Mouse (Mus musculus): ENCODE measurements around the gene Mad1l1. TPM values are rescaled to one million over a fixed set of nuclear protein-coding genes. Genes with fewer than 3 reads are reported as not detected.

Mad1l1 gene
- total RNA-seq, 4 experiments from 2014 or later = 9.0 to 11.3 (median 10.4) TPM

DNA sequence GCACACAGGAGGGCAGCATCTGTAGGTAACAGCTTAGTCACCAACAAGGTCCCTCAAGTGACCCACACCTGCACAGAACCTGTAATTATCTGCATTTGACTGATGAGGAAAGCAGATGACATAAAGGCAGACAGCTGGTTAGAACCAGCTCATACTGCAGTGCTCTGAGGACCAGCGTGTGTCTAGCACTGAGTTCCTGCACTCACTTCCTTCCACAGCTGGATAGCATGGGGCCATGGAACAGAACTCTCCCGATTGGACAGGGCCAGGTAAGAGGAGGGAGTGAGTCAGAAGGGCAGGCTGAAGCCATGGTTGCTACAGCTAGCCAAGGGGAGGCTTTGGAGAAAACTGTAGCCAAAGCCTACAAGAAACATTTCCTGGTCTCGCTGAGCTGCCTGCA is 259.0 kb downstream of the Mad1l1 start:
- DNase-seq (ENCODE audit: low spot score) = no peak

DNA sequence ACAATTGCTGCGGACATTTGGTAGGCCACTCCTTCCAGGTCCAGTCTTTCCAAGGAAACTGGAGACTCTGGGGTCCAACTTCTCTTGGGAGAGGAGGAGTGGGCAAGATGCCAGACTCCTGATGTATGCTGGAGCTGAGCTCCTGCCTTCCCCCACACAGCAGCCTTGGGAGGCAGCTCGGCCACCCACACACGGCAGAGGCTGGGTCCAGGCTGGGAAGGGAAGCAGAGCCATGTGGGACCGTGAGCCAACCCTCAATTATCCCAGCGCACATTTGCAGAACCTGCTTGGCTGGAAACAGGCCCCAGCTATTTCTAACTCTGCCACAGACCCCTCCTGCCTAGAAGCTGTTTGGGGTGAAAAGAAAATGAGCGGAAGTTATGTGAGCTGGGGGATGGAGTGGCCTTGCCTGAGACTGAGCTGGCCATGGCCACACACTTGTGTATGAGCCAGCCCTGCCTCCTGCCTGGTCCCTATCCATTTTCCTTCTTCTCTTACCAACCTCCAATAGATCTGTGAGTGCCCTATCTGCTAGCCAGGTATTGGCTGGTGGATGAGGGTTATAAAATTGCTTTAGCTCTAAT is 260.0 kb downstream of the Mad1l1 start:
- DNase-seq (ENCODE audit: low spot score) = peak; percentile 7

DNA sequence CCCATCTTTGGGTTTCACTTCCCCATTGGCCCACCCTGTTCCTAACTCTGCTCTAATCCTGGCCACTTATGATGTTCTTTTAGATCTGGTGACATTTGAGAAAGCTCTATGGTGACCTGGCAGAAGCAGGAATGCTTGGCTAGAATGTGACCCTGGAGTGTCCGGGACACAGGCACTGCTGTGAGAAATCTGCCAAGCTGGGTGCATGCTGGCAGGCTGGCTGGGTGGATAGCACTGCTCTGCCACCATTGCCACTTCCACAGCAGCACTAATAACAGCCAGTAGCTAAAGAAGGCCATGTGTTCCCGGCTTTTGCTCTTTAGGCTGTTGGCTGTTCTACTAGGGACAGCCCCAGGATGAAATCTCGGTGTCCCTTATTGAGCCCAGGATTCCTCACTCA is 265.1 kb downstream of the Mad1l1 start:
- peak; percentile 46 for DNase-seq (ENCODE audit: low spot score)

DNA sequence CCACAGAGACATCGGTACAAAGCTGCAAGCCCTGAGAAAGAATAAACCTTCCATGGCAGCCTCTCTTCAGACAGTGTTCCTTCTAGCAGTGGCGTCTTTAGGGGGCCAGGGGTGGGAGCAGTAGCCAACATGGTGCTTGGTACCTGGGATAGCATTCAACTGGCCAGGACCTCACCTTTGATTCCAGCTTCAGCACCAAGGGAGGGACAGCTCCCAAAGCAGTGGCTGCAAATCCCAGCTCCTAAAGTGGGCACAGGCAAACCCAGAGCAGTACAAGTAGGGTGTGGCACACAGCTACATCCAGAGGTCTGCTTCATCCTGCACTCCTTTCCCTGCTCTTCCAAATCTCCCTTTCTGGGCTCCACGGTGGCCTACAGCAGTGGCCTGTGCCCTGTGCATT is 265.9 kb downstream of the Mad1l1 start:
- peak; percentile 5 for DNase-seq (ENCODE audit: low spot score)

DNA sequence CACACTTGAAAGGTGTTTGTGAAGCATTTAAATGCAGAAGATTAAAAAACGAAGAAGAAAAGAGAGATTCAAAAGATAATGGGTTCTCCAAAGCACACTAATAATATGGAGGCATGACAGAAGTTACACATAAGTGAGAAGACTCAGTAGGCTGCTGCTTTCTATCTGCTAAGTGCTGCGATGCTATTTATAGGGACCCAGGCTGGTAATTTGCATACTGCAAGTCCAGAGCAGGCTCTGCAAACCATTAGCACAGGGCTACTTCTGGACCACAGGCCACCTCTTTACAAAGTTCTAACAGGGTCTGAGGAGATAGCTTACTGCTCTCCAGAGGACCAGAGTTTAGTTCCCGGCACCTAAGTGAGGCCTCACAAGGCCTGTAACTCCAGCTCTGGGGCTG is 267.7 kb downstream of the Mad1l1 start:
- DNase-seq (ENCODE audit: low spot score) = no peak

DNA sequence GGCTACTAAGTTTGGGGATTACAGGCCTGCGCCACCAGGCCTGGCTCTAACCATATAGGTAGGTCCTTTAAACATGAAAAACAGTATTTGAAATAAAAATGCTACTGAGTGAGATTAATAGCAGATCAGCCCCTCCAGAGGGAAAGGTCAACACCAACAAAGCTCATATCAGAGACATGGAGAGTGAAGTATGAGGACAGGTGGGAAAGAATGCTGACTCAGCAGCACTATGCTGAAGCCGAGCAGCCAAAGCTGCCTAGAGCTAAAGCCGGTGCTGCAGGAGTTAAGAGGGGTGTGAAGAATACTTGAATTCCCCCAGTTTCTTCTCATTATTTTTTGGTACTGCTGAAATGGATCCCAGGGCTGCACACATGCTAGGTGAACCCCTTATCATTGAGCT is 268.9 kb downstream of the Mad1l1 start:
- DNase-seq (ENCODE audit: low spot score) = no peak

DNA sequence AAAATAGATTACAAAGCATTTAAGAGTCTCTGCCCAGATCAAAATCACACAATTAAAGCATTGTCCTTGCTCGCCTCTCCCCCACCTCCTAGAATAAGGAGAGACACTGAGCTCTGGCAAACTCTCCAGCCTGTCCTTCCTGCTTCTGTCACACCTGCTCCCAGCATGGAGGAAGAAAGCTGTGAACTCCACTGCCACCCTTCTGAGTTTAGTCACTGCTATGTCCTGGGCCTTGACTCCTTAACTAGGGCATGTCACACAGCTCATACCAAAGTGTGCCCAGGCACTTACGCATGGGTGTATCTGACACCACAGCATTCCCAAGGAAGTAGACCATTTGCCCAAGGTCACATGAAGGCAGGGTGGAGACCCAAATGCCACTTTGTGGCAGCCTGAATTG is 275.9 kb downstream of the Mad1l1 start:
- no peak for DNase-seq (ENCODE audit: low spot score)

DNA sequence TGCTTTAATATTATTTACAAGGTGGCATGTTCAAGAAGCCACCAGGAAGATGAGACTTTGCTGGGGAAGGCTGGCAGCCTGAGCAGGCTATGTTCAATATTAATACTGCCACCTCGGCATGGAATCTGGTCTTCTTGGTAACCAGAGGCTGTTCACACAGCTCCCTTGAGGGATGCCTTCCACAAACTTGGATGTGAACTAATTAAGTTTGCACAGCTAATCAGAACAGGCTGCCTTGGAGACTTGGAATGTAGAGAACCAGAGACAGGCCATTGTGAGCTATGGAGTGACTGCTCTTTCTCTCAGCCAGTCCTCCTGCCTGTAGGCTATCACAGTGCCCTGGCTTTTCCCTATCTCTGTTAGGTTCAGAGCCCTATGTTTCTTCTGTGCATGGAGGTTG is 278.4 kb downstream of the Mad1l1 start:
- DNase-seq (ENCODE audit: low spot score) = no peak

DNA sequence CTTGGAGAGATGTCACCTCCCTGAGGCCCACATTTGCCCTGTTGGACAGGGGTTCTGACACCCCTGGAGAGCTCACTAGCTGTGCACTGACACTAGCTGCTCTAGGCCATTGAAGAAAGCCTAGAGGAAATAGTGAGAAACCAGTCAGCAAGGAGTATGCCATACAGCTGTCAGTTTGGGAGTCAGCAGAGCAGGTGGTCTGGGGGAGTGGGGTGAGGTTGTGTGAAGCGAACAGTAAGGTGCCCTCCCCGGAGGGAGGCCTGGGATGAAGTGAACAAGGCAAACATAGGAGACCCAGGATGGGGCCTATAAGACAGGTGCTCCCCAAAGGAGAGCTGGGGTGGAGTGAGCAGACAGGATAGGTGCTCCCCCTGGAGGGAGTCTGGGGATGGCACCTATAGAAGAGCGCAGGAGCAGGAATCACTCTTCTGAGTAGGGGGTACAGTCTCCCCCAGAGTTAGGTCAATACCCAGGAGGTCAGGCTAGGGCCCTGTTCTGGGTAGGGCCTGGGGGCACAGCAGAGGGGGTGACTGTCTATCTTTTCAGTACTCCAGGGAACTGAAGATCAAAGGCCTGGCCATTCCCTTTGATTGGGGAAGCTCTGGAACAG is 279.2 kb downstream of the Mad1l1 start:
- no peak for DNase-seq (ENCODE audit: low spot score)

DNA sequence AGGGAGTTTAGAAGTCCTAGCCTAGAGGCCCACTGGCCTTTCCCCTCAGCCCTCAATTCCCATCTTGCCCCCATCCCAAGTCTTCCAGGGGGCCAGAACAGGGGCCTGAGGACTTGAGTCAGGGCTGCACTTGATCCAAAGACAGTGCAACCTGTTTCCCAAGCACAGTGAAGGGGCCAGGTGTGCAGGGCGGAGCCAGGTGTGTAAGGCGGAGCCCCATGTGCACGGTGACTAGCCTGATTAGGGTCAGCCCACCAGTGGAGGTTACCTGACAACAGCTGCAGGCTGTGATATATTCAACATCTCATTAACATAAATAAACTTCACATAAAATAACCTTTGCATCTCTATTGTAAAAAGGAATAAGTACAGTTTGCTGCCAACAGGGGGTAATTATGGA is 280.3 kb downstream of the Mad1l1 start:
- DNase-seq (ENCODE audit: low spot score) = no peak

DNA sequence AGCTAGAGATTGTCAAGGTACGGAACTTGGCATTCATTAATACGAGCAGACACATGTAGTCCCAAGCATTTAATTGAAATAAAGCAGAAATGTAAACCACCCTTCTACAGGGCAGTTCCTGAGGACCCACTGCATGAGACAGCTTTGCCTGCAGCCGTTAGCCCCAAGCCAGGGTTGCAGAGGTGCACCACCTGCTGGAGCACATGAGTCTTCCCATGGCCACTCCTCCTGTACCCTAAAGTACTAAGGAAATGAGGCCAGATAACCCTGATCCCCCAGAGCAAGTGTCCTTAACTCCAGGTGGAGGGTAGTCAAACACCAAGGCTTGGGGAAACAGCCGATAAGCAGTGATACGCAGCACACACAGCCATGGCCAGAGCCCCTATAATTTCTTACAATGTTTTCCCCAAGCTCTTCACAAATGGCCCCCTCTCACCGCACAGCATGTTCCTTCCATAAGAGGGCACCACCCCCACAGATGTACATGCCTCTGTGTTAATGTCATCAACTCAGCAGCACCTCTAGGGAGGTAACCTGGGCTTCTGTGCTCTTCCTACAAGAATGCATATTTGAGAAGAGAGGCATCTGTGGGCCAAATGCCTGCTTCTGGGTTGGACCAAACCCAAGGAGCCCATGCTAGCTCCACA is 283.6 kb downstream of the Mad1l1 start:
- no peak for DNase-seq (ENCODE audit: low spot score)

DNA sequence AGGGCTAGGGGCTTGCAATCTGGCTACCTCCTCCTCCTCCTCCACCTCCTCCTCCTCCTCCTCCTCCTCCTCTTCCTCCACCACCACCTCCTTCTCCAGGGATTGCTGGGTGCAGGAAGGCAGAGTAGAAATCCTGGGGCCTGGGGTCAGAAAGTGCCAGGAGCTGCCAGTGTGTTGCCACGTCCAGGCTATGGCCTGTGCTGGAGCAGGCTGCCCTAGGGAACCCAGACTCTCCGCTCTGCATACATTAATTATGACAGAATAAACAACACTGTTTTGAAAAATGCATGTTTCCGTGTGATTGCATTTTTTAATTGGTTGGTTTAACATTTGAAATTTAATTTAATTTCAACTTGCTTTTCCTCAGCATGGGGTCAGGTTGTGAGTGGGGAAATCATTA is 285.7 kb downstream of the Mad1l1 start:
- DNase-seq (ENCODE audit: low spot score) = no peak

DNA sequence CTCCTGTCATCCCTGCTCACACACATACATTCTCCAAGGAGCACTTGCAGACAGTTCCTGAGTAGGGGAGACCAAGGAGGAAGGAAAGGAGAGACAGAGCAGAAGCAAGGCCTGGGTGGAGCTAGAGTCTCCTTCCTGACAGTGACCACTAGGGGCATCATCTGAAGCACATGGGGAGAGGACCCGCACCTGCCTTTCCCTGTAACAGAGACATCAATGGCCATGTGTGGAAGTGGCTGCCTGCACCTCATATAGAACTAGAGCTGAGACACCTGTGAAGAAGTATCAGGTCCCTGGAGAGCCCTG is 286.4 kb downstream of the Mad1l1 start:
- DNase-seq (ENCODE audit: low spot score) = no peak

DNA sequence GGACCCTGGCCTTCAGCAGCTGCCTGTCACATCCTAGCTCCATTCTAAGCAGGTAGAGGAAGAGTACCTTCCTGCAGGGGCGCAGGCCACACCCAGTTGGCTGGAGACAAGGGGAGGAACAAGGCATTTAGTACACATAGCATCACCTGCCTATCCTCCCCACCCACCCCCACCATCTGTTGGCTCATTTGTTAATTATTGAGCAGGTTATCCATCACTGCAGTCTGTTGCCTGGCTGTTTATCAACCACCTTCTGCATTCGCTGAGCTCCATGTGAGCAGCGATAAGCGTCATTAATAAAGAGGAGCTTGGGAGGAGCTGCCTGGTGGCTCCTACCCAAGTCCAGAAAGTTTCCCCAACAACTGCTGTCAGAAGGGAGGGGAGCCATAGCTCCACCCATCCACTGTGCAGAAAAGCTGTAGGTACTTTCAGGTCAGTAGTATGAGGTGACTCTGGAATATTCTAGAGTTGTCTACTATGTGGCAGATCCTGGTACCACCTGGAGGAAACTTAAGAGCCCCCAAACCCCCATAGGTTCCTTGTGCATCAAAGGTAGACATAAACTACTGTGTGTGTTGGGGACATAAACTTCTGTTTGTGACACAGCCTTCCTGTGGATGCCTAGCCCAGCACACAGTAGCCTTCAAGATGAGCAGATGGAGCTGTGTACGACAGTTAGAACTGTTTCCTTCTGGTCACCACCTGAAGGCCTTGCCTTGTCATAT is 286.9 kb downstream of the Mad1l1 start:
- no peak for DNase-seq (ENCODE audit: low spot score)

DNA sequence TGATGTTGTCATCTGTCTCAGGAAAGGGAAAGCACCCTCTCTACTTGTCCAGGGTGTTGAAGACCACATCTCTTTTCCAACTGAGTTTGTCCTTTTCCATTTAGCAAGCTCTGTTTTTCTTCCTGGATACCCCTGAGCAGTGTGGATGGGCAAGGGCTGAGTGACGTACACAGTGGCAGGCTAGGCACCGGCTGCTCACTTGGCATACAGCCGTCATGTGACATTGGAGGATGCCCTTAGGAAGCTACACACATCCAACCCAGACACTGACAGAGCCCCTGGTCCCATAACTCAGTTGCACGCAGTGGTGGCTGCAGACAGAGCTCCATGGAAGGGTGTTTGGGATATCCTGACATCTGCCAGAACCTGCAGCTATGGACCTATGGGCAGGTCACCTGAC is 295.0 kb downstream of the Mad1l1 start:
- no peak for DNase-seq (ENCODE audit: low spot score)

DNA sequence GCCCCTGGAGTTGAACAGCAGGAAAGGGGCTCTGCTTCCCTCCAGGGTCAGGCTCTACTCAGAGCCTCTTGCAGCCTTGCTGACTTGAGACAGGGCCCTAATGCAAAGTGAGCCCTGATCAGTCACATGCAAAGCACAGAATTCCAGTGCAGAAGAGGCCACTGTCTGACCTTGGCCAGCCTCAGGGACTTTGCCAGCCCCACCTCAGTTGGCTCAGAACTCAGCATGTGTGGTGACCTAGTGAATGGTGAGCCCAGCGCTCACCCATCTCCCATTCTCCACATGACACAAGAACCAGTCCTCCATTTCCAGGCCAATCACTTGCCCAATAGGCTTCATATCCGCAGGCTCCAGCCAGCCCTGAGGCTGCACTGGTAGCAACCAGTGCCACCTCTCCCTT is 296.1 kb downstream of the Mad1l1 start:
- peak; percentile 11 for DNase-seq (ENCODE audit: low spot score)

DNA sequence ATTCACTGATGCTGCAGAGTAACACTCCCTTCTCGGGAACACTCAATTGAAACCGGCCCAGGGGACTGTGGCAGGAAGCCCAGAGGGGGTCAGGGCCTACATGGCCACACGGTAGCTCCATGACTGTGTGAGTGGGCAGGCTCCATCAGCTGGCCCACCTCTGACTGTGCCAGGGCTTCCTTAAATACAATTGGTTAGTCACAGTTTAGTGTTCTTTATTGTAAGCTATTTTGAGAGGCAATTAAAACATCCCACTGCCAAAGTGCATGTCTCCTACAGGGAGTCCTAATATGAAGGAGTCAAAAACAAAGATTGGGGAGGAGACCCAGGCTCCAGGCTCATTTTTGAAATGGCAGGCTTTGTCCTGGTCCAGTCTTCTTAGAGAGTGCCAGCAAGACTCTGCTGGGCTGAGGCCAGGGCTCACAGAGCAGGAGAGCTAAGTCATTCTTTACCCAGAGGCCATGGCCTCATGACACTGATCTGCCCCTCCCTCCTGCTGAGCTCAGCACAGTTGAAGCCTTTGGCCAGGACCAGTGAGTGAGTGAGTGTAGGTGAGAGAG is 297.3 kb downstream of the Mad1l1 start:
- DNase-seq (ENCODE audit: low spot score) = peak; percentile 19

DNA sequence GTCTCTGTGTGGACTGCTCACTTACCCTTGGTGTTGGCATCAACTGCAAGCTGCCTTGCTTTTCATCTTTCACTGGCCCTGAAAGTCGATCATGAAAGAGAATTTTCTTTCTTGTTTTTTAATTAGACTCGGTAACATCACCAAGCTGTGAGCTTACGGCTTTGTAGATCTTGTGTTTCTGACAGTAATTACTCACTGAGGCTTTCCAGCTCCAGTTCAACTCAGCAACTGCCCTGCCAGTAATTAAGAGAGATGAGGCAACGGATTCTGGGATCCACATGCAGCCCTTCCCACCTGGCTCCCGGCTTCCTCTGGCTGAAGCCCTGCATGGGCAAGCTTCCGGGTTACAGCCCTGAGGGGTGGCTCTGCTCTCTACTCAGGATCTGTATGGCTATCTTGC is 298.5 kb downstream of the Mad1l1 start:
- no peak for DNase-seq (ENCODE audit: low spot score)

DNA sequence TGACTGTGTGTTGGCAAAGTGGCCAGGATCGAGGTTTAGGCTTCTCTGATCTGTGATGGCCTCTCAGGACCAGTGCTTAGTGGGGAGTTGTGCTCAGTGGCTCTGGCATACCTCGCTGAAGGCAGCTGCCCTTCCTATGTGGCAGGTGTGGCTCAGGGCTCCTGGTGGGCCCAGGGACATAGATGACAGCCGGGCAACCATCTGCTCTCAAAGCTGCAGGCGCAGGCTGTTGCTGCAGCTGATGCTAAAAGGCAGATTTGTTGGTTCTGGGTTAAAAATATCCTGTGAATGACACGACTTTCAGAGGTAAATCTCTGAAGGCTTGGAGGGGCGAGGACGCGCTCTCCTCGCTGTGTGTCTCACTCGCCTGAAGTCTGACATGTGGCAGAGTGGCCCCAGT is 299.6 kb downstream of the Mad1l1 start:
- DNase-seq (ENCODE audit: low spot score) = no peak

DNA sequence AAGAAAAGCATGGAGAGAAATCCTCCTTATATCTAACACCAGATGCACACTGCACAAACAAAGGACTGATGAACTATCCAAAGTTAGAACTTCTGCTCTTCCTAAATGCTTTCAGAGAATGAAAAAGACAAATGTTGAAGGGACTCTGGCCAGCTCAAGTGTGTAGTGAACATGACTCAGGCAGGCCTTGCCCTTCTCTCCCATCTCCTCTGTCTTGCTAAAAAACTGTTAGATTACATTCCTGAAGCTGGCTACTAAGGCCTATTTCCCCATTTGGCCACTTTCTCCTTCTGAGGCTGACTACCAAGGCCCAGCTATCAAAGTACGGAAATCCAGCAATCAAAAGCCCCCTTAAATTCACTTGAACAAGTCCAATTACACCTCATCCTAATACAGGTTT is 301.7 kb downstream of the Mad1l1 start:
- no peak for DNase-seq (ENCODE audit: low spot score)

DNA sequence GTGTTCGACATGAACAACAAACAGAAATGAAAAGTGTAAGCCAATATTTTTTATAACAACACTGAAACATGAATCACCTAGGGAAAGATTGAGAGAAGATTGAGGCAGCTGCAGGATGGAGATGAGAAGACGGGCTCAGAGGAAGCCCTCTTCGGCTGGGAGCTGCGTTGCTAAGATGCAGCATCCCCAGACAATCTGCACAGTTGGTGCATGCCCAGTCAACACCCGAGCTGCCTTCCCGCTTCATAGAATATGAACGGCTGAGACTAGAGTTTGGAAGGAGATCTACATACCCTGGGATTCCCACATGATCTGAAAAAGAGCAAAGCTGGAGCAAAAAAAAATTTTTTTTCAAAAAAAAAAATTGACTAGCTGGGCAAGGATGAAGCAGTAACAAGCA is 302.6 kb downstream of the Mad1l1 start:
- no peak for DNase-seq (ENCODE audit: low spot score)

DNA sequence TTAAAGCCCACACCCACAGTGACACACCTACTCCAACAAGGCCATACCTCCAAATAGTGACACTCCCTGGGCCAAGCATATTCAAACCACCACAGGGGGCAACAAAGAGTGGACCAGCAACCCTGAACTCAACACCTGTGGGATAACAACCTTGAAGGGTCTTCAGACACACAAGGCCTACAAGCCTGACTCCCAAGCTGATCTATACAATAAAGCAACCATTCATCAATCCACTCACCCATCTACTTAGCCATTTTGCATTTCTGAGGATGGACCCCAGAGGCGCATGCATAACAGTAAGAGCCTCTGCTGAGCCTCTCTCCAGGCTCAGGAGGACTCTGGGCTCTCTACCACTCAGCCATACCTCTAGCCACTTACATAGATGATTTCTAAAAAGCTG is 304.5 kb downstream of the Mad1l1 start:
- DNase-seq (ENCODE audit: low spot score) = no peak

DNA sequence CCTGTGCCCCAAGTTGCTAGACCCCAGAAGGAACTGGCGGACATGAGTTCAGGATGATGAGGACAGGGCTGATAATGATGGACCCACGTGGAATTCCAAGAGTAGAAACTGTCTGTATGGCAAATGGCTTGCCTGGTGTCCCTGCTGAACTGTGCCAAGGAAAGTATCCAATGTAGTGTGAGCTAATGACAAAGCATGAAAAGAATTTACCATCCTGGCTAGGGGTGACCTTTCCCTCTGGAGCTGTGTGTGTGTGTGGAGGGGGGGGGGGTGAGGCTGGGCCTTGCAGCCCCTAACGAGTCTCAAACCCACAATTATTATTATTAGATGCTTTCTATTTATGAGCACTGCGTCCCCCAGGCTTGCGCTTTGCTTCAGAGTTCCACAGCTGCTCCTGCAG is 307.7 kb downstream of the Mad1l1 start:
- no peak for DNase-seq (ENCODE audit: low spot score)
